Mouse (Mus musculus) heart, embryonic 12.5 days (tissue): Measurements from ENCODE around the gene Smtn. TPM values are rescaled to one million over a fixed set of nuclear protein-coding genes. Genes with fewer than 3 reads are reported as not detected.

Source experiments
- ATAC-seq: fragments of 200-750 bp; cut with Nextera tagmentation; 2 replicates; pipeline ENCODE4 v1.8.0; 2017; ENCODE audit warnings: moderate TSS enrichment, moderate library complexity; ENCODE audit not compliant: insufficient number of reproducible peaks, low FRiP score
- H3K27ac ChIP-seq: fragments of 300-500 bp; sonication (generic); 2 replicates; pipeline ENCODE4 v1.5.1; 2016; ENCODE audit warnings: mild to moderate bottlenecking, moderate library complexity; ENCODE audit not compliant: poor library complexity, severe bottlenecking
- H3K27me3 ChIP-seq: fragments of 300-500 bp; sonication (generic); replicated peaks from 2 replicates; pipeline ENCODE4 v1.6.1; 2016; ENCODE audit warnings: mild to moderate bottlenecking, moderate library complexity
- H3K36me3 ChIP-seq: fragments of 300-500 bp; sonication (generic); 2 replicates; pipeline ENCODE4 v1.6.1; 2016; ENCODE audit warnings: mild to moderate bottlenecking, moderate library complexity
- H3K4me1 ChIP-seq: fragments of 300-500 bp; sonication (generic); replicated peaks from 2 replicates; pipeline ENCODE4 v1.6.1; 2016; ENCODE audit warnings: mild to moderate bottlenecking
- H3K4me2 ChIP-seq: fragments of 300-500 bp; sonication (generic); 2 replicates; pipeline ENCODE4 v1.6.1; 2016; ENCODE audit warnings: mild to moderate bottlenecking, moderate library complexity
- H3K4me3 ChIP-seq: fragments of 300-500 bp; sonication (generic); 2 replicates; pipeline ENCODE4 v1.5.1; 2016; ENCODE audit warnings: mild to moderate bottlenecking
- H3K9ac ChIP-seq: fragments of 300-500 bp; sonication (generic); 2 replicates; pipeline ENCODE4 v1.6.1; 2016; ENCODE audit warnings: mild to moderate bottlenecking, moderate library complexity
- H3K9me3 ChIP-seq: fragments of 300-500 bp; sonication (generic); replicated peaks from 2 replicates; pipeline ENCODE4 v1.6.1; 2016; ENCODE audit warnings: mild to moderate bottlenecking, moderate library complexity
- WGBS: fragments of 180-500 bp; shearing (Covaris S2); methylation state at CpG from one replicate; pipeline ENCODE4 v1.1.7; 2016; 5-methylcytosine and 5-hydroxymethylcytosine counted together
- polyA plus RNA-seq: library from polyadenylated mRNA; unstranded; fragments of >200 nt; fragmentation: Nextera tagmentation; extraction: Ambion mirVana; gene quantifications from 2 replicates; pipeline ENCODE4 v1.2.1, GENCODE M21; 2016

Gene Smtn
- polyA plus RNA-seq, 1 experiment from 2014 or later, result 94.7 TPM

- peak overlapping the region; percentile 67 for H3K9ac ChIP-seq
- peaks cover 23% of the 10 kb centered on the region for H3K4me1 ChIP-seq
- peak overlapping the region; percentile 45 for H3K4me3 ChIP-seq
- peaks cover 15% of the 10 kb centered on the region for H3K27me3 ChIP-seq
- WGBS, result 63% methylated on average over 11 of the region's 11 CpGs
- no peak overlapping the region; the same call in 1 of the 2 replicates for H3K27ac ChIP-seq
- 0 out of 2 replicates have a peak, but pooled peaks cover 5% of the 10 kb centered on the region for H3K36me3 ChIP-seq
- peak overlapping the region; percentile 58 for H3K4me2 ChIP-seq
- ATAC-seq, result no peak
- H3K9me3 ChIP-seq, result no peaks in the 10 kb centered on the region
Observed at GRCm38 (mm10) chr11:3503755-3504693, 36.4 kb downstream of the Smtn start.

GRCm38 (mm10) chr11:3502459-3503072 lies 37.8 kb downstream of the Smtn start:
- Histone ChIP-seq H3K9ac (no peak overlapping the region), H3K36me3 (0 out of 2 replicates have a peak, but pooled peaks cover 5% of the 10 kb centered on the region), H3K4me2 (no peak overlapping the region), H3K4me1 (peaks cover 10% of the 10 kb centered on the region; the same call in 1 of the 2 replicates), H3K9me3 (no peaks in the 10 kb centered on the region), H3K4me3 (no peak overlapping the region), H3K27ac (no peak overlapping the region), H3K27me3 (peaks cover 15% of the 10 kb centered on the region)
- no peak for ATAC-seq
- 69% methylated on average over 18 of the region's 18 CpGs for WGBS

GRCm38 (mm10) chr11:3502057-3502456 lies 38.4 kb downstream of the Smtn start:
- Histone ChIP-seq H3K36me3 (0 out of 2 replicates have a peak, but pooled peaks cover 5% of the 10 kb centered on the region), H3K27ac (no peak overlapping the region), H3K9me3 (no peaks in the 10 kb centered on the region), H3K4me2 (no peak overlapping the region), H3K4me3 (no peak overlapping the region), H3K4me1 (peaks cover 10% of the 10 kb centered on the region; the same call in 1 of the 2 replicates), H3K9ac (no peak overlapping the region), H3K27me3 (peaks cover 15% of the 10 kb centered on the region)
- ATAC-seq, result no peak
- WGBS, result 74% methylated on average over 17 of the region's 17 CpGs

GRCm38 (mm10) chr11:3497296-3497695 lies 43.1 kb downstream of the Smtn start:
- 0 out of 2 replicates have a peak, but pooled peaks cover 4% of the 10 kb centered on the region for H3K36me3 ChIP-seq
- no peak overlapping the region for H3K9ac ChIP-seq
- H3K4me1 ChIP-seq, result peaks cover 9% of the 10 kb centered on the region; the same call in 1 of the 2 replicates
- H3K4me2 ChIP-seq, result no peak overlapping the region
- 95% methylated on average over 1 of the region's 1 CpGs for WGBS
- H3K4me3 ChIP-seq, result no peak overlapping the region
- peaks cover 9% of the 10 kb centered on the region for H3K27me3 ChIP-seq
- no peaks in the 10 kb centered on the region for H3K9me3 ChIP-seq
- no peak for ATAC-seq
- H3K27ac ChIP-seq, result no peak overlapping the region

GRCm38 (mm10) chr11:3496756-3497155 lies 43.7 kb downstream of the Smtn start:
- Histone ChIP-seq H3K4me3 (no peak overlapping the region), H3K4me1 (peaks cover 11% of the 10 kb centered on the region; the same call in 1 of the 2 replicates), H3K4me2 (no peak overlapping the region), H3K36me3 (0 out of 2 replicates have a peak, but pooled peaks cover 3% of the 10 kb centered on the region), H3K27me3 (peaks cover 4% of the 10 kb centered on the region; the same call in 1 of the 2 replicates), H3K27ac (no peak overlapping the region), H3K9ac (no peak overlapping the region), H3K9me3 (no peaks in the 10 kb centered on the region)
- no peak for ATAC-seq
- WGBS, result 56% methylated on average over 5 of the region's 5 CpGs

GRCm38 (mm10) chr11:3495496-3495895 lies 44.9 kb downstream of the Smtn start:
- Histone ChIP-seq H3K4me3 (no peak overlapping the region), H3K9me3 (no peaks in the 10 kb centered on the region), H3K36me3 (no peaks in the 10 kb centered on the region), H3K9ac (no peak overlapping the region), H3K4me1 (peaks cover 11% of the 10 kb centered on the region; the same call in 1 of the 2 replicates), H3K4me2 (no peak overlapping the region), H3K27me3 (no peaks in the 10 kb centered on the region), H3K27ac (no peak overlapping the region)
- ATAC-seq, result no peak
- WGBS, result 72% methylated on average over 14 of the region's 14 CpGs

- WGBS, result 80% methylated on average over 17 of the region's 17 CpGs
- no peak for ATAC-seq
- H3K4me1 ChIP-seq, result peaks cover 11% of the 10 kb centered on the region; the same call in 1 of the 2 replicates
- no peaks in the 10 kb centered on the region for H3K9me3 ChIP-seq
- no peak overlapping the region for H3K4me2 ChIP-seq
- no peaks in the 10 kb centered on the region for H3K27me3 ChIP-seq
- H3K36me3 ChIP-seq, result no peaks in the 10 kb centered on the region
- no peak overlapping the region for H3K27ac ChIP-seq
- no peak overlapping the region for H3K9ac ChIP-seq
- no peak overlapping the region for H3K4me3 ChIP-seq
Observed at GRCm38 (mm10) chr11:3494857-3495256, 45.6 kb downstream of the Smtn start.

GRCm38 (mm10) chr11:3492748-3493147 lies 47.7 kb downstream of the Smtn start:
- peaks cover 11% of the 10 kb centered on the region; the same call in 1 of the 2 replicates for H3K4me1 ChIP-seq
- no peak overlapping the region for H3K4me2 ChIP-seq
- no peaks in the 10 kb centered on the region for H3K9me3 ChIP-seq
- no peaks in the 10 kb centered on the region for H3K27me3 ChIP-seq
- no peaks in the 10 kb centered on the region for H3K36me3 ChIP-seq
- no peak for ATAC-seq
- no peak overlapping the region for H3K9ac ChIP-seq
- 63% methylated on average over 4 of the region's 4 CpGs for WGBS
- H3K4me3 ChIP-seq, result no peak overlapping the region
- H3K27ac ChIP-seq, result no peak overlapping the region

GRCm38 (mm10) chr11:3489036-3489435 lies 51.4 kb downstream of the Smtn start:
- no peaks in the 10 kb centered on the region for H3K9me3 ChIP-seq
- H3K4me2 ChIP-seq, result no peak overlapping the region
- H3K4me1 ChIP-seq, result 0 out of 2 replicates have a peak, but pooled peaks cover 3% of the 10 kb centered on the region
- no peak overlapping the region for H3K9ac ChIP-seq
- no peak overlapping the region for H3K27ac ChIP-seq
- ATAC-seq, result no peak
- H3K27me3 ChIP-seq, result no peaks in the 10 kb centered on the region
- H3K4me3 ChIP-seq, result no peak overlapping the region
- 42% methylated on average over 5 of the region's 5 CpGs for WGBS
- no peaks in the 10 kb centered on the region for H3K36me3 ChIP-seq

- 33% methylated on average over 11 of the region's 11 CpGs for WGBS
- Histone ChIP-seq H3K4me1 (0 out of 2 replicates have a peak, but pooled peaks cover 3% of the 10 kb centered on the region), H3K27me3 (no peaks in the 10 kb centered on the region), H3K9me3 (no peaks in the 10 kb centered on the region), H3K9ac (no peak within 1 kb of the TSS), H3K36me3 (no peaks in the 10 kb centered on the region), H3K4me2 (no peak within 1 kb of the TSS), H3K27ac (no peak within 1 kb of the TSS), H3K4me3 (no peak within 1 kb of the TSS)
- no peak for ATAC-seq
Observed at GRCm38 (mm10) chr11:3487952-3488570, 52.4 kb downstream of the Smtn start, which contains the start of gene Pla2g3. TSS of gene Pla2g3 (plus strand) at chr11:3488284.
